Mouse (Mus musculus) forebrain, embryonic 10.5 days (tissue): ENCODE data around the gene Baiap2l1. TPM values are rescaled to one million over a fixed set of nuclear protein-coding genes. Genes with fewer than 3 reads are reported as not detected.
"Not testable (repeated sequence)": the region's sequence is repeated elsewhere in the genome, so short reads cannot be mapped to it uniquely, and the experiment has no call there.

Experiments
- DNase-seq: peaks from one replicate; pipeline ENCODE4 v3.0.0-alpha.2; 2017; ENCODE audit warnings: low spot score; ENCODE audit errors: extremely low spot score
- H3K27ac ChIP-seq: fragments of 300-500 bp; sonication (generic); 2 replicates; pipeline ENCODE4 v1.5.1; 2016; ENCODE audit warnings: mild to moderate bottlenecking
- H3K27me3 ChIP-seq: fragments of 300-500 bp; sonication (generic); 2 replicates; pipeline ENCODE4 v1.6.1; 2016; ENCODE audit warnings: mild to moderate bottlenecking; ENCODE audit not compliant: poor library complexity, severe bottlenecking
- H3K36me3 ChIP-seq: fragments of 300-500 bp; sonication (generic); replicated peaks from 2 replicates; pipeline ENCODE4 v1.6.1; 2016; ENCODE audit warnings: mild to moderate bottlenecking, moderate library complexity
- H3K4me1 ChIP-seq: fragments of 300-500 bp; sonication (generic); 2 replicates; pipeline ENCODE4 v1.6.1; 2016
- H3K4me3 ChIP-seq: fragments of 300-500 bp; sonication (generic); 2 replicates; pipeline ENCODE4 v1.5.1; 2016; ENCODE audit warnings: mild to moderate bottlenecking, moderate library complexity
- H3K9me3 ChIP-seq: fragments of 300-500 bp; sonication (generic); 2 replicates; pipeline ENCODE4 v1.6.1; 2016; ENCODE audit warnings: mild to moderate bottlenecking, moderate library complexity
- WGBS: fragments of 180-500 bp; shearing (Covaris S2); methylation state at CpG from one replicate; pipeline ENCODE4 v1.1.7; 2016; 5-methylcytosine and 5-hydroxymethylcytosine counted together
- polyA plus RNA-seq: library from polyadenylated mRNA; unstranded; fragments of >200 nt; fragmentation: Nextera tagmentation; extraction: Ambion mirVana; gene quantifications from 2 replicates; pipeline ENCODE4 v1.2.1, GENCODE M21; 2016

Baiap2l1 gene
- polyA plus RNA-seq, 1 experiment from 2014 or later, result 5.3 TPM

- H3K36me3 ChIP-seq, DNase-seq, H3K9me3 ChIP-seq, H3K27ac ChIP-seq, H3K27me3 ChIP-seq, H3K4me3 ChIP-seq: not testable (repeated sequence)
- H3K4me1 ChIP-seq, result peaks cover 13% of the 10 kb centered on the region; the same call in 1 of the 2 replicates
- WGBS, result 91% methylated on average over 6 of the region's 6 CpGs
These were observed 22.6 kb downstream of the Baiap2l1 start for GRCm38 (mm10) chr5:144335357-144335756.

- H3K36me3 ChIP-seq, result no peaks in the 10 kb centered on the region
- H3K9me3 ChIP-seq, result no peaks in the 10 kb centered on the region
- H3K4me1 ChIP-seq, result peaks cover 10% of the 10 kb centered on the region; the same call in 1 of the 2 replicates
- H3K27ac ChIP-seq, result no peak overlapping the region
- H3K4me3 ChIP-seq, result no peak overlapping the region
- no peaks in the 10 kb centered on the region for H3K27me3 ChIP-seq
- no peak for DNase-seq
- WGBS, result 92% methylated on average over 11 of the region's 11 CpGs
These were observed 23.9 kb downstream of the Baiap2l1 start for GRCm38 (mm10) chr5:144334010-144334409.

DNA sequence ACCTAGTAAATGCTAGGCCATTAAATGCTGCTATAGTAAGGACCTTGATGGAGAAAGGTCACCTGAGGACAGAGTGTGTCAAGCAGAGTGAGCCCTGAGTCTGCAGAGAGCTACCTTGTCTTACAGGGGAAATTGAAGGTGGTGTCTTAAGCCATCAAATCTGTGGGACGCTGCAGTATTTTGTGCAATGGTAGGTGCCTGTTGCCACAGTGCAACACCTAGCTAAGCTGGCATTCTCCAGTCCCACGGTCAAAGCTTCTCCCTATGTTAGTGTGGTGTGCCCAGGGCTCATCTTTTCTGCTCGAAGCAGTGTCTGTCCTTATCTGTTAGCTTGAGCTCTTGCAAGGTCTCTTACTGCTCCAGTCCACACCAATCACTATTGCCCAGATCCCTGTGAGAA lies 35.2 kb downstream of the Baiap2l1 start:
- no peak for DNase-seq
- Histone ChIP-seq H3K9me3 (no peaks in the 10 kb centered on the region), H3K4me1 (peaks cover 9% of the 10 kb centered on the region; the same call in 1 of the 2 replicates), H3K4me3 (no peak overlapping the region), H3K27me3 (no peaks in the 10 kb centered on the region), H3K27ac (no peak overlapping the region), H3K36me3 (no peaks in the 10 kb centered on the region)
- WGBS, result 92% methylated on average over 3 of the region's 3 CpGs

GRCm38 (mm10) chr5:144321681-144322080 lies 36.2 kb downstream of the Baiap2l1 start:
- Histone ChIP-seq H3K4me3 (no peak overlapping the region), H3K9me3 (no peaks in the 10 kb centered on the region), H3K27me3 (no peaks in the 10 kb centered on the region), H3K36me3 (no peaks in the 10 kb centered on the region), H3K4me1 (peaks cover 8% of the 10 kb centered on the region; the same call in 1 of the 2 replicates), H3K27ac (no peak overlapping the region)
- no peak for DNase-seq
- WGBS, result 88% methylated on average over 7 of the region's 7 CpGs

DNA sequence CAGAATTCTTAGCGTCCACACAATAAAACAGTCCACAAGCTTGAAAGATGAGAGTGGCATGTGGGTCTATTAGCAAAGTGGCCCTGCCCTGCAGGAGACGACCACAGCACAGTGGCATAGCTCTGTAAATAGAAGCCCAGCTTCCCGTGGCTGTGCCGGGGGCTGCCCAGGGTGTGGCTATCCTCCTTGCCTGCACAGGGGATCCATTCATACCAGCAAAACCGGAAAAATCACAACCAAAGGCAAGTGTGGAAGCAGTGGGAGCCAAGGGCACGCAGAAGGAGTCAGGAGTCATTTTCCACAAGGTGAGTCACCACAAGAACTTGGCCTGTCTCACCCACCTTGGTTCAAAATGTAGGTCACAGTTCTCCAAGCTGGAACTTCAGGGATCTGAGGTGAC lies 39.6 kb downstream of the Baiap2l1 start:
- no peak overlapping the region for H3K4me3 ChIP-seq
- no peaks in the 10 kb centered on the region for H3K36me3 ChIP-seq
- 74% methylated on average over 6 of the region's 6 CpGs for WGBS
- H3K27me3 ChIP-seq, result no peaks in the 10 kb centered on the region
- no peaks in the 10 kb centered on the region for H3K9me3 ChIP-seq
- peaks cover 25% of the 10 kb centered on the region for H3K4me1 ChIP-seq
- no peak overlapping the region for H3K27ac ChIP-seq
- no peak for DNase-seq

GRCm38 (mm10) chr5:144317426-144317825 lies 40.5 kb downstream of the Baiap2l1 start:
- WGBS, result 92% methylated on average over 8 of the region's 8 CpGs
- peaks cover 30% of the 10 kb centered on the region for H3K4me1 ChIP-seq
- no peak overlapping the region for H3K4me3 ChIP-seq
- H3K27me3 ChIP-seq, result no peaks in the 10 kb centered on the region
- no peak overlapping the region for H3K27ac ChIP-seq
- no peaks in the 10 kb centered on the region for H3K36me3 ChIP-seq
- no peak for DNase-seq
- no peaks in the 10 kb centered on the region for H3K9me3 ChIP-seq

DNA sequence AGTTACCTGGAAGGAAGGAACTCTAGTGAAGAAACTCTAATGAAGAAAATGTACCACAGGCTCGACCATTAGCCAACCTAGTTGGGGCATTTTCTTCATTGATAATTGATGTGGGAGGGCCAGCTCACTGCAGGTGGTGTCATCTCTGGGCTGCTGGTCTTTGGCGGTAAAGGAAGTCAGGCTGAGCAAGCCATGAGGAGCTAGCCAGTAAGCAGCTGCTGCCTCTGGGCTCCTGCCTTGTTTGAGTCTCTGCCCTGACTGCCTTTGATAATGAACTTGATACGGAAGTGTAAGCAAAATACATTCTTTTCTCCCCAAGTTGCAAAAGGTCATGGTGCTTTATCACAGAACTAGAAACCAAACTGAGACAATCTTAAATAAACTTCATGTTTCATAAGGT lies 41.5 kb downstream of the Baiap2l1 start:
- WGBS, result 81% methylated on average over 3 of the region's 3 CpGs
- Histone ChIP-seq H3K27me3 (no peaks in the 10 kb centered on the region), H3K27ac (no peak overlapping the region), H3K4me1 (peaks cover 30% of the 10 kb centered on the region), H3K9me3 (no peaks in the 10 kb centered on the region), H3K36me3 (no peaks in the 10 kb centered on the region), H3K4me3 (no peak overlapping the region)
- no peak for DNase-seq

DNA sequence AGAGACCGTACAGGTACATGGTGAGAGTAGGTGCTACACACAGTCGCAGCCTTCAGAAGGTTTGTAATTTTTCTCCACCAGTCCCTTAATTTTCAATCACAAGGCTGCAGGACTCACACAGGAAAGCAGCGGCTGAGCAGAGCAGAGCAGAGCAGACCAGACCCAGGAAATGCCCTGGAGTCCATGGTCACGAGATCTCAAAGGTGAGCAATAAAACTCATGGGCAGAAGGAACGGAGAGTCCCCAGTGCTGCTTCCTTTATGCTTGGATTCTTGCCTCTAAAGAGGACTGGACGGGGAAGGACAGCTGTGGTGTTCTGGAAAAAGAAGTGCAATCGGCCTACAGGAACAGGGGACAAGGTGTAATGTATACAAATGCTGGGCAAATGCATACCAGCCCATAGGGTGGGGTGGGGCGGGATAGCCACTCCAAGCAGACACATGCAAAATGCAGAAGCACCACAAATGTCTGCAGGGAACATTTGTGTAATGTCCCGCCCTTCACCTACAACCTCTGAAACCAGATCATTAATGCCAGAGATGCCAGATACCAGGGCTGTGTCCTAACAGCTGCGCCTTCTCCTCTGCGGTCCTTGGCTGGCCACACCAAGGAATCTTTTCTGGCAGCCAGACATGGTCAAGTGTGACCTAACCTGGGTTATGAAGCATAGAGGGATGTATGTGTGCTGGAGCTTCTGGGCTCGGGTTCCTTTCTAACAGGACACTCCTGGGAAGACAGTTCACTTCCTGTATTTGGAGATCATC lies 43.0 kb downstream of the Baiap2l1 start:
- Histone ChIP-seq H3K9me3 (no peaks in the 10 kb centered on the region), H3K27ac (no peak overlapping the region), H3K4me1 (peaks cover 30% of the 10 kb centered on the region), H3K36me3 (no peaks in the 10 kb centered on the region), H3K27me3 (no peaks in the 10 kb centered on the region), H3K4me3 (no peak overlapping the region)
- no peak for DNase-seq
- WGBS, result 88% methylated on average over 12 of the region's 12 CpGs

GRCm38 (mm10) chr5:144313335-144313734 lies 44.6 kb downstream of the Baiap2l1 start:
- peak; percentile 20 for DNase-seq
- H3K4me3 ChIP-seq, result no peak overlapping the region
- H3K4me1 ChIP-seq, result peaks cover 28% of the 10 kb centered on the region
- H3K36me3 ChIP-seq, result no peaks in the 10 kb centered on the region
- no peaks in the 10 kb centered on the region for H3K27me3 ChIP-seq
- peak overlapping the region; percentile 48; the same call in 1 of the 2 replicates for H3K27ac ChIP-seq
- WGBS, result 33% methylated on average over 5 of the region's 5 CpGs
- no peaks in the 10 kb centered on the region for H3K9me3 ChIP-seq

- Histone ChIP-seq H3K36me3 (no peaks in the 10 kb centered on the region), H3K27ac (no peak overlapping the region), H3K4me1 (peaks cover 25% of the 10 kb centered on the region), H3K4me3 (no peak overlapping the region), H3K9me3 (no peaks in the 10 kb centered on the region), H3K27me3 (no peaks in the 10 kb centered on the region)
- DNase-seq, result no peak
- WGBS, result 88% methylated on average over 7 of the region's 7 CpGs
These were observed 45.7 kb downstream of the Baiap2l1 start for GRCm38 (mm10) chr5:144312183-144312582.

DNA sequence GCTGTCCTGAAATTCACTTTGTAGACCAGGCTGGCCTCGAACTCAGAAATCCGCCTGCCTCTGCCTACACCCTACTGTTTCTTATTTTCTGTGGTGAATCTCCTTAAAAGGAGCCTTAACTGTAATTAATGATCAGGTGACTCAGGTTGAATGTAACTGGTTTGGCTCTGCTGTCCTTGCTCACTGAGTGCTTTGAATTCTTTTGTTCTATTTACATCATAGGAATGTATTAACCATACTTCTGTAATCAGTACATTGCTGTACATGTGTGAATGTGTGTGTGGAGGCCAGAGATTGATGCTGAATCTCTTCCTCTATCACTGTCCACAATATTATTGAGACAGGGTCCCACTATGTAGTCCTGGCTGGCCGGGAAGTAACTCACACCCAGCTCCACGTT lies 49.0 kb downstream of the Baiap2l1 start:
- Histone ChIP-seq H3K9me3 (no peaks in the 10 kb centered on the region), H3K27ac (no peak overlapping the region), H3K27me3 (no peaks in the 10 kb centered on the region), H3K4me3 (no peak overlapping the region), H3K4me1 (peaks cover 11% of the 10 kb centered on the region), H3K36me3 (no peaks in the 10 kb centered on the region)
- DNase-seq, result no peak
- WGBS, result 70% methylated on average over 4 of the region's 4 CpGs

DNA sequence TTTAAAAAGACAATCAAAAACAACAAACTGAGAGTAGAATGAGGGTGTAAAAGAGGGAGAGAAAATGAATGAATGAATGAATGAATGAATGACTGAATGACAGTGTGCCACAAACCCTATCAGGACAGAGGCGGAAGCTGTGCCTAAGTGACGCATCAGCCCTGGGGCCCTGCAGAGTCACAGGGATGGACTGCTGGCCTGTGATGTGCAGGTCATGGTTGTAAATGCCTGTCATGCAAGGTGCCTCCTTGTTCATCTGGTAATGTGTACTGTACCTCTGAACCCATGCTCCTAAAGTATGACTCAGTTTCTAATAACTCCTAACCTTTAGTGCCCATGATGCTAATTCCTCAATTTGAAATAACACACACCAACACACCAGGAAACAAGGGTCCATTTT lies 54.8 kb downstream of the Baiap2l1 start:
- no peak overlapping the region for H3K27ac ChIP-seq
- no peaks in the 10 kb centered on the region for H3K9me3 ChIP-seq
- no peak overlapping the region for H3K4me3 ChIP-seq
- no peaks in the 10 kb centered on the region for H3K27me3 ChIP-seq
- H3K36me3 ChIP-seq, result no peaks in the 10 kb centered on the region
- DNase-seq, result no peak
- WGBS, result 98% methylated on average over 2 of the region's 2 CpGs
- H3K4me1 ChIP-seq, result no peaks in the 10 kb centered on the region

- Histone ChIP-seq H3K36me3 (no peaks in the 10 kb centered on the region), H3K27me3 (no peaks in the 10 kb centered on the region), H3K27ac (no peak overlapping the region), H3K4me1 (no peaks in the 10 kb centered on the region), H3K4me3 (no peak overlapping the region), H3K9me3 (no peaks in the 10 kb centered on the region)
- WGBS, result 88% methylated on average over 7 of the region's 7 CpGs
- DNase-seq, result no peak
These were observed 61.8 kb downstream of the Baiap2l1 start for GRCm38 (mm10) chr5:144296090-144296604.
